Mouse (Mus musculus) small intestine, adult 10 weeks (tissue): Measurements from ENCODE around the gene Mlc1. TPM values are rescaled to one million over a fixed set of nuclear protein-coding genes. Genes with fewer than 3 reads are reported as not detected.

Source experiments
- polyA plus RNA-seq: library from polyadenylated mRNA; stranded (reverse); fragments of 350-450 nt; fragmentation: Illumina TruSeq; extraction: RNeasy Lipid Tissue Mini Kit (QIAGEN cat#74804); gene quantifications from one replicate; pipeline ENCODE4 v1.2.3, GENCODE M21; 2014; ENCODE audit warnings: low replicate concordance

Mlc1 gene
- polyA plus RNA-seq, result not detected

GRCm38 (mm10) chr15:88978281-88979137 is at the start of gene Mlc1:
Mlc1 (minus strand) TSS chr15:88979007.

GRCm38 (mm10) chr15:88982534-88983079 is 3.8 kb upstream of the Mlc1 start, which contains the start of gene Mov10l1:
Mov10l1 (plus strand) TSS chr15:88982909.

GRCm38 (mm10) chr15:88954368-88955072 is 24.3 kb downstream of the Mlc1 start, which contains the start of gene Ttll8:
Ttll8 (minus strand) TSS chr15:88954418.

Other genes starting within 250 kb of the Mlc1 start
- gene Brd1, start 244.8 kb downstream of the Mlc1 start, polyA plus RNA-seq, result 29.1 TPM
- gene Zbed4, start 227.3 kb downstream of the Mlc1 start, polyA plus RNA-seq, result 19.2 TPM
- gene Alg12, start 159.7 kb downstream of the Mlc1 start, polyA plus RNA-seq, result 1.6 TPM
- 4.1 TPM for gene Creld2, start 159.4 kb downstream of the Mlc1 start, polyA plus RNA-seq
- 0.82 TPM for gene Pim3, start 116.8 kb downstream of the Mlc1 start, polyA plus RNA-seq
- gene Ttll8, start 24.6 kb downstream of the Mlc1 start, polyA plus RNA-seq, result not detected
- gene Mov10l1, start 3.9 kb upstream of the Mlc1 start, polyA plus RNA-seq, result not detected
- gene Panx2, start 80.7 kb upstream of the Mlc1 start, polyA plus RNA-seq, result not detected
- gene Trabd, start 96.1 kb upstream of the Mlc1 start, polyA plus RNA-seq, result 5.7 TPM
- gene Selenoo, start 110.1 kb upstream of the Mlc1 start, polyA plus RNA-seq, result 2.7 TPM
- 0.85 TPM for gene Tubgcp6, start 144.1 kb upstream of the Mlc1 start, polyA plus RNA-seq
- not detected for gene Hdac10, start 149.7 kb upstream of the Mlc1 start, polyA plus RNA-seq
- gene Mapk12, start 161.7 kb upstream of the Mlc1 start, polyA plus RNA-seq, result 0.33 TPM
- 0.15 TPM for gene Mapk11, start 170.6 kb upstream of the Mlc1 start, polyA plus RNA-seq
- 3.4 TPM for gene Plxnb2, start 201.8 kb upstream of the Mlc1 start, polyA plus RNA-seq
- 0.11 TPM for gene Dennd6b, start 217.5 kb upstream of the Mlc1 start, polyA plus RNA-seq
- 6.9 TPM for gene Ppp6r2, start 232.5 kb upstream of the Mlc1 start, polyA plus RNA-seq